Mouse (Mus musculus) heart, adult 2 months (tissue): ENCODE data around the gene Ap3d1.

Source experiments
- CTCF ChIP-seq: fragments of 200-600 bp; IDR thresholded peaks from 2 replicates; pipeline ENCODE4 v1.8.1; 2022; ENCODE audit warnings: antibody characterized with exemption, mild to moderate bottlenecking, moderate library complexity
- EP300 ChIP-seq: fragments of 200-500 bp; IDR thresholded peaks from 2 replicates; pipeline ENCODE4 v1.6.1; 2011; ENCODE audit warnings: low read depth, low read length, control low read depth; ENCODE audit not compliant: insufficient read depth
- POLR2A ChIP-seq: fragments of 200-500 bp; IDR thresholded peaks from 2 replicates; pipeline ENCODE4 v1.6.1; 2011; ENCODE audit warnings: mild to moderate bottlenecking, low read depth, low read length, control low read depth; ENCODE audit not compliant: insufficient read depth

DNA sequence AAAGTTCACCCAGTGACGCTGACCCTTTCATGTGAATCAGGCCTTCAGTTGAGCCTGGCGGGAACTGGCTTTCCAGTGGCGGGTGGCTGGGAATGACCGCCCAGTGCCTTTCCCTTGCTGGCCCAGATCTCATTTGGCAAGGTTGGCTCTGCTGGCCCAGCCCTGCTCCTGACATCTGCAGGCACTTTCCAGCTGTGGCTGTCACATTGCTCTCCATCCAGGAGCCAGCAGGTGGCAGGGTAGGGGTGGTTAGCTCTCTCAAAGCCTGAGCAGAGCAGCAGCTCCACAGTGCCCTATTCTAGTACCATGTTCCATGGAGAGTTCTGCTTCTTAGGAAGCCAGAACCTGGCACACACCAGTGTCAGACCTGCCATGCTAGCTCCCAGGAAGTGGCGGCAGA lies 15.7 kb upstream of the Ap3d1 start:
- TF ChIP-seq EP300, result peak; percentile 97
- TF ChIP-seq CTCF, result peak; percentile 82
- TF ChIP-seq POLR2A, result peak; percentile 18; the same call in 1 of the 2 replicates
